Mouse (Mus musculus) erythroblast, embryonic 14.5 days (primary cell): Measurements from ENCODE around the gene Nme1.

ENCODE experiments used
- GATA1 ChIP-seq: IDR thresholded peaks from 2 replicates; pipeline ENCODE4 v1.6.1; 2012; ENCODE audit warnings: low read length, inconsistent platforms, mixed read lengths
- TAL1 ChIP-seq: IDR thresholded peaks from 3 replicates; pipeline ENCODE4 v1.6.1; 2012; ENCODE audit warnings: low read length, inconsistent platforms, mixed read lengths

DNA sequence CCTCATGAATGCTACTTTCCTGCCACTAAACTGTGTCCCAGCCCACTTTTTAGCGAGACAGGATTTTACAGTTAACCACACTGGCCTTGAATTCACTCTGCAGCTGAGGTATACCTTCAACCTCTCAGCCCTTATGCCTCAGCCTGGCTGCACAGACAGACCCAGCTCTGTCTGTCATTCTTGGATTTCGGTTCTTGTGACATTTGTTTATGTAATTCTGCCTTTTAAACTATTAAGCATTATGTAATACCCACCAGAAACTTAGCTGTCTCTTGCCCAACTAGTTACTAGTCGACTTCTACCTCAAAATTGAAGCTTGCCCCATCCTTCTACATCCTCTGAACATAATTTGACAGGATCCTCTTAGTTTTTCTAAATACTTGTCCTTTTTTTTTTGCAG lies 60.5 kb downstream of the Nme1 start:
- TF ChIP-seq GATA1 (no peak), TAL1 (no peak)
